Mouse (Mus musculus) forebrain, postnatal 0 days (tissue): ENCODE data around the gene Tnfsf14. TPM values are rescaled to one million over a fixed set of nuclear protein-coding genes. Genes with fewer than 3 reads are reported as not detected.

ENCODE experiments used
- ATAC-seq: fragments of 200-750 bp; cut with Nextera tagmentation; 2 replicates; pipeline ENCODE4 v1.8.0; 2017; ENCODE audit warnings: mild to moderate bottlenecking, moderate library complexity
- DNase-seq: peaks from one replicate; pipeline ENCODE4 v3.0.0-alpha.2; 2015
- H3K27ac ChIP-seq: fragments of 300-500 bp; sonication (generic); 2 replicates; pipeline ENCODE4 v1.5.1; 2014; ENCODE audit warnings: low read depth, mild to moderate bottlenecking, antibody characterized with exemption, low read length, moderate library complexity, mixed read lengths
- H3K27me3 ChIP-seq: fragments of 300-500 bp; sonication (generic); 2 replicates; pipeline ENCODE4 v1.6.1; 2014; ENCODE audit warnings: mild to moderate bottlenecking, low read length, mixed read lengths; ENCODE audit not compliant: insufficient read depth
- H3K36me3 ChIP-seq: fragments of 300-500 bp; sonication (generic); 2 replicates; pipeline ENCODE4 v1.6.1; 2014; ENCODE audit warnings: mild to moderate bottlenecking, moderate library complexity; ENCODE audit not compliant: insufficient read depth
- H3K4me1 ChIP-seq: fragments of 300-500 bp; sonication (generic); 2 replicates; pipeline ENCODE4 v1.6.1; 2014; ENCODE audit warnings: antibody characterized with exemption; ENCODE audit not compliant: insufficient read depth
- H3K4me2 ChIP-seq: fragments of 300-500 bp; sonication (generic); 2 replicates; pipeline ENCODE4 v1.6.1; 2014; ENCODE audit warnings: low read depth, mild to moderate bottlenecking, moderate library complexity
- H3K4me3 ChIP-seq: fragments of 300-500 bp; sonication (generic); 2 replicates; pipeline ENCODE4 v1.5.1; 2014; ENCODE audit warnings: low read depth, low read length, mixed read lengths
- H3K9ac ChIP-seq: fragments of 300-500 bp; sonication (generic); 2 replicates; pipeline ENCODE4 v1.6.1; 2014; ENCODE audit warnings: mild to moderate bottlenecking
- H3K9me3 ChIP-seq: fragments of 300-500 bp; sonication (generic); 2 replicates; pipeline ENCODE4 v1.6.1; 2016; ENCODE audit warnings: low read length
- CTCF ChIP-seq: sonication (generic); IDR thresholded peaks from 2 replicates; pipeline ENCODE4 v1.5.1; 2016; ENCODE audit warnings: antibody characterized with exemption, control low read depth, low read depth
- WGBS: fragments of 180-500 bp; shearing (Covaris S2); extraction: QIAGEN DNeasy Blood & Tissue Kit; methylation state at CpG from one replicate; pipeline ENCODE4 v1.1.7; 2014; 5-methylcytosine and 5-hydroxymethylcytosine counted together
- polyA plus RNA-seq: library from polyadenylated mRNA; unstranded; fragments of >200 nt; fragmentation: Nextera tagmentation; extraction: Ambion mirVana; gene quantifications from 2 replicates; pipeline ENCODE4 v1.2.1, GENCODE M21; 2015
- total RNA-seq: library from RNA; depleted of rRNA; stranded (reverse); fragments of >200 nt; gene quantifications from 2 replicates; pipeline ENCODE4 v1.2.3, GENCODE M21; 2014

Gene Tnfsf14
- total and polyA plus RNA-seq, 2 experiments from 2014 or later = not detected

DNA sequence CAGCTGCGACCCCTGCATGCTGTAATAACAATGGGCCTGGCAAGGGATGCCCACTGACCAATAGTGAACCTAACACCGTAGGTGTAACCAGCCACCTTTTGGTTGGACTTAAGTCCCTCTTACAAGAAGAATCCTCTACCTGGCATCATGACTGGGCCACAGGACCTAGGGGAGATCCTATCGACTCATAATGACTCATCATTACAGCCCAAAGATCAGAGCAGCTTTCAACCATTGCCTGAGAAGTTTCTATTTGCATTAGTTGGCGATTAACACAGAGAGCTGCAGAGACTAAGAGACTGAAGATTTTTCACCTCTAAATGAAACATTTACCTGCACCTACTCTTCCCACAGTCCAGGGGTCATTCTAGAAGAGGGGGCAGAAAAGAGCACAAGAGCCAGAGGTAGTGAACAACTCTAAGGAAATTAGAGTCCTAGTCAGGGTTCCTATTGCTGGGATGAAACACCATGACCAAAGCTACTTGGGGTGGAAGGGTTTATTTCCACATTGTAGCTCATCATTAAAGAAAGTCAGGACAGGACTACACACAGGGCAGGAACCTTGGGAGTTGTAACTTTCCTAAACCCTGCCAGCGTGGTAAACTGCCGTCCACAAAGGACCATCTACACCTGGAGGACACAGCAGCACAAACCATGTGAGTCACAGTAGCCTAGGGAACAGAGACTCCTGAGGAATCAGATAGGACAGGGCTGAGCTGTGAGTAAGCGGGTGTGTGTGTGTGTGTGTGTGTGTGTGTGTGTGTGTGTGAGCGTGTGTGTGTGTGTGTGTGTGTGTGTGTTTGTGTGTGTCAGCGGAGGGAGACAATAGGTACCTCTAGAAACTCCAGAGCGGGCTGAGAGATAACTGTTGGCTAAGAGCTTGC lies 8.1 kb upstream of the Tnfsf14 start:
- Histone ChIP-seq H3K36me3 (no peaks in the 10 kb centered on the region), H3K4me2 (no peak overlapping the region), H3K4me3 (no peak overlapping the region), H3K9ac (no peak overlapping the region), H3K27me3 (no peaks in the 10 kb centered on the region), H3K27ac (no peak overlapping the region), H3K9me3 (no peaks in the 10 kb centered on the region), H3K4me1 (no peaks in the 10 kb centered on the region)
- ATAC-seq = no peak
- TF ChIP-seq CTCF = no peak
- 85% methylated on average over 10 of the region's 10 CpGs for WGBS
- no peak for DNase-seq

DNA sequence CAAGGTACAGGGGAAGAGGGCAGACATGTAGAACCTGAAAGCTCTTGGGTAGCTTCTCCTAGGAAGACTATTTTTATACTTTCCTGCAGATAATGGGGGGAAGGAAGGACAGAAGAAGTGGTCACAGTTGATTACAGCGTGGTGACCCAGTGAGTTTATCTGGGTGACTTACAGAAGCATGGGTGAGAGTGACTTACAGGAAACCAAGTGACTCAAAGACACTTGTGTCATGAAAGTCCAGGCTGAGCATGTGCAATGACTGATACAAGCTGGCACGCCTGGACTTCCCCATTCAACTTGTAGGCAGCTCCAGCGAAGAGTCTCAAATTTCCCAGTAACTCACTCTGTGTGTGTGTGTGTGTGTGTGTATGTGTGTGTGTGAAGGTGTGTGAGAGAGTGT lies 4.3 kb upstream of the Tnfsf14 start:
- Histone ChIP-seq H3K4me3 (no peak overlapping the region), H3K9ac (no peak overlapping the region), H3K27me3 (no peaks in the 10 kb centered on the region), H3K27ac (no peak overlapping the region), H3K9me3 (no peaks in the 10 kb centered on the region), H3K36me3 (no peaks in the 10 kb centered on the region), H3K4me1 (no peaks in the 10 kb centered on the region), H3K4me2 (no peak overlapping the region)
- TF ChIP-seq CTCF = no peak
- no peak for ATAC-seq
- WGBS = 89% methylated on average over 3 of the region's 3 CpGs
- DNase-seq = no peak

DNA sequence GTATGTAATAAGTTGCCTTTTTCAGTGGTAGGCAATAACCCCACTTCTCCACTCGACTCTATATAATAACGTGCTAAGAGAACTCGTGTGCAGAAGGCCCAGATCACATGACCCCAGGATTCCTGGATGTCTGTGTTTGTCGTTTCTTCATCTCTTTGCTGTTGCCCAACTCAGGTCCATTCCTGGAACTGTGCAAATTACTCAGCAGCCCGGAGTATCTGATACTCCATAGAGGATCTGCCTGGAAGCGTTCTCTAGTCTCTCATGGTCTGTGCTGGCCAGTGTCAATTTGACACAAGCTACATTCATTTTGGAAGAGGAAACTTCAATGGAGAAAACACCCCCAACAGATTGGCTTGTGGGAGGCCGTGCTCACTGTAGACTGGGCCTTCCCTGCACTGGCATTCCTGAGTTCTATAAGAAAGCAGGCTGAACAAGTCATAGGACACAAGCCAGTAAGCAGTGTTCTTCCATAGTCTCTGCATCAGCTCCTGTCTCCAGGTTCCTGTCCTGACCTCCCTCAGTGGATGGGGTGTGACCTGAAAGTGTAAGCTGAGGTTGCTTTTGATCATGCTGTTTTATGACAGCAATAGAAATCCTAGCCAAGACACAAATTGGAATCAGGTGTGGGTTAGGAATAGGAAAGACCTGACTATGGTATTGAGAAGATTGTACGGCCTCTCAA lies 1.5 kb upstream of the Tnfsf14 start:
- Histone ChIP-seq H3K27ac (no peak overlapping the region), H3K4me2 (no peak overlapping the region), H3K9ac (no peak overlapping the region), H3K9me3 (no peaks in the 10 kb centered on the region), H3K27me3 (no peaks in the 10 kb centered on the region), H3K4me3 (no peak overlapping the region), H3K36me3 (no peaks in the 10 kb centered on the region), H3K4me1 (no peaks in the 10 kb centered on the region)
- TF ChIP-seq CTCF = no peak
- WGBS = 86% methylated on average over 8 of the region's 8 CpGs
- DNase-seq = no peak
- no peak for ATAC-seq

DNA sequence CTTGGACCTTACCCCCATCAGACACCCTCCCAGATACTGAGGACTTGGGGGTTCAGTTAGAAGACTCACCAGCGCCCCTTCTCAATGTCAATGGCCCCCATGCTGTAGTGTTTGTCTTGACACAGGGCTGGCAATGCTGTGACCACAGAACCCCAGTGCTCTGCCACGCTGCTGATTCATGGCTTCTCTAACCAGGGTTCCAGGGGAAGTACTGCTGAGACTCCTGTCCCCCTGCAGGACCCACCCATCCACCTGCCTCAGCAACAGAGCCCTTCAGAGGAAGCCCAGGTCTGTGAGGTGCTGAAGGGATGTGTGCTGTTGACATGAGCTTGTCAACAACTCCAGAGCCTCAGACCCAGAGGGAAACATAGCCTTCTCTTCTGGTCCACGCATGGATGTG lies 794 bp upstream of the Tnfsf14 start:
- H3K4me1 ChIP-seq = no peaks in the 10 kb centered on the region
- no peak for TF ChIP-seq CTCF
- no peak overlapping the region for H3K27ac ChIP-seq
- H3K9me3 ChIP-seq = no peaks in the 10 kb centered on the region
- no peak overlapping the region for H3K9ac ChIP-seq
- H3K4me2 ChIP-seq = no peak overlapping the region
- no peak overlapping the region for H3K4me3 ChIP-seq
- no peaks in the 10 kb centered on the region for H3K27me3 ChIP-seq
- ATAC-seq = no peak
- H3K36me3 ChIP-seq = no peaks in the 10 kb centered on the region
- WGBS = 81% methylated on average over 3 of the region's 3 CpGs
- DNase-seq = no peak

GRCm38 (mm10) chr17:57188510-57189192 lies 5.3 kb downstream of the Tnfsf14 start:
- WGBS = 89% methylated on average over 12 of the region's 12 CpGs

DNA sequence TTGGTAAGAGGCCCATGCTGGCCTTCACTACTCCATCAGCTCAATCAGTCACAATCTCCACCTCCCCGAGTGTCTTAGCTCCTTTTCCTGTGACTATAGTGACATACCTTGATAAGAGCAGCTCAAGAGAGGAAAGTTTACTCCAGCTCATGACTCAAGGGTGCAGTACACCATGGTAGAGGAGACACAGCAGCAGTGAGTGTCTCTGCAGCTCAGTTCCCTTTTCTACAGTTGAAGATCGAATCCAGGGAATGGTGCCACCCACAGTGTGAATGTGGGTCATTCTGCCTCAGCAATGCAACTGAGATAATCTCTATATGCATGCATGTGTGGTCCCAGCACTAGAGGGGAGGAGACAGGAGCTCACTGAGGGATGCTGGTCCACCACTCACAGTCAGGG lies 8.3 kb downstream of the Tnfsf14 start:
- no peak overlapping the region for H3K4me2 ChIP-seq
- no peak for TF ChIP-seq CTCF
- no peak overlapping the region for H3K9ac ChIP-seq
- no peaks in the 10 kb centered on the region for H3K9me3 ChIP-seq
- no peaks in the 10 kb centered on the region for H3K27me3 ChIP-seq
- DNase-seq (no peak), ATAC-seq (no peak)
- no peaks in the 10 kb centered on the region for H3K4me1 ChIP-seq
- WGBS = 77% methylated on average over 2 of the region's 2 CpGs
- H3K36me3 ChIP-seq = no peaks in the 10 kb centered on the region
- no peak overlapping the region for H3K4me3 ChIP-seq
- H3K27ac ChIP-seq = no peak overlapping the region

More at GRCm38 (mm10) chr17:57188510-57189192, 5.3 kb downstream of the Tnfsf14 start:
- ATAC-seq (no peak), DNase-seq (no peak)
- no peaks in the 10 kb centered on the region for H3K36me3 ChIP-seq
- no peak for TF ChIP-seq CTCF
- no peak overlapping the region for H3K4me2 ChIP-seq
- no peak overlapping the region for H3K4me3 ChIP-seq
- no peak overlapping the region for H3K9ac ChIP-seq
- H3K9me3 ChIP-seq = no peaks in the 10 kb centered on the region
- no peaks in the 10 kb centered on the region for H3K4me1 ChIP-seq
- H3K27ac ChIP-seq = no peak overlapping the region
- H3K27me3 ChIP-seq = no peaks in the 10 kb centered on the region

- no peaks in the 10 kb centered on the region for H3K36me3 ChIP-seq
- no peak for DNase-seq
- 75% methylated on average over 3 of the region's 3 CpGs for WGBS
- TF ChIP-seq CTCF = no peak
- no peaks in the 10 kb centered on the region for H3K27me3 ChIP-seq
- H3K27ac ChIP-seq = no peak overlapping the region
- no peak overlapping the region for H3K4me3 ChIP-seq
- ATAC-seq = no peak
- H3K4me2 ChIP-seq = no peak overlapping the region
- H3K9me3 ChIP-seq = no peaks in the 10 kb centered on the region
- H3K4me1 ChIP-seq = no peaks in the 10 kb centered on the region
- H3K9ac ChIP-seq = no peak overlapping the region
These were observed 11.1 kb downstream of the Tnfsf14 start for GRCm38 (mm10) chr17:57182871-57183270.
